Mouse (Mus musculus) macrophage (primary cell): ENCODE data around the gene Prrg4. TPM values are rescaled to one million over a fixed set of nuclear protein-coding genes. Genes with fewer than 3 reads are reported as not detected.
"Not testable (repeated sequence)": the region's sequence is repeated elsewhere in the genome, so short reads cannot be mapped to it uniquely, and the experiment has no call there.

Experiments
- H3K27ac ChIP-seq: fragments of 350-480 bp; formaldehyde crosslinking; 2 replicates; pipeline ENCODE4 v1.9.0; 2021
- H3K36me3 ChIP-seq: fragments of 350-480 bp; formaldehyde crosslinking; 2 replicates; pipeline ENCODE4 v1.9.0; 2021; ENCODE audit errors: inconsistent target
- H3K4me3 ChIP-seq: fragments of 350-480 bp; formaldehyde crosslinking; 2 replicates; pipeline ENCODE4 v1.9.0; 2021; ENCODE audit errors: inconsistent target
- H3K79me2 ChIP-seq: fragments of 350-480 bp; formaldehyde crosslinking; 2 replicates; pipeline ENCODE4 v1.9.0; 2021; ENCODE audit errors: inconsistent target
- WGBS: methylation state at CpG from one replicate; pipeline ENCODE4 v1.1.7; 2026; ENCODE audit warnings: inconsistent platforms; ENCODE audit not compliant: missing documents; 5-methylcytosine and 5-hydroxymethylcytosine counted together
- polyA plus RNA-seq: library from polyadenylated mRNA; stranded (reverse); fragments of 250-400 nt; gene quantifications from 3 replicates; pipeline ENCODE4 v1.2.4, GENCODE M21; 2018; ENCODE audit warnings: inconsistent platforms
- total RNA-seq, 78 experiments: library from RNA; depleted of rRNA; stranded (reverse); fragments of 250-400 nt; gene quantifications; 1 replicate in 9 of 78; 2 replicates in 24 of 78; 3 replicates in 43 of 78; 4 replicates in 2 of 78; pipeline ENCODE4 v1.2.4; 2018; ENCODE audit warnings: inconsistent platforms in 56 of 78

Gene Prrg4
- total RNA-seq (2018; cell fraction: chromatin; rRNA removed), result 1 to 10 TPM in 16 of 26 experiments, under 1 TPM in 10; 0.25 to 9.6 (median 1.4) TPM
- 1 to 10 TPM in 20 of 26 experiments, under 1 TPM in 6; 0.59 to 6.7 (median 1.4) TPM for total RNA-seq (2018; cell fraction: cytosol; rRNA removed)
- 1 to 10 TPM in 22 of 26 experiments, under 1 TPM in 4; 0.49 to 8.2 (median 1.7) TPM for total RNA-seq (2018; cell fraction: nucleus; rRNA removed)
- polyA plus RNA-seq, result 0.24 to 1.00 TPM (median 0.80 TPM) in 3 replicates

DNA sequence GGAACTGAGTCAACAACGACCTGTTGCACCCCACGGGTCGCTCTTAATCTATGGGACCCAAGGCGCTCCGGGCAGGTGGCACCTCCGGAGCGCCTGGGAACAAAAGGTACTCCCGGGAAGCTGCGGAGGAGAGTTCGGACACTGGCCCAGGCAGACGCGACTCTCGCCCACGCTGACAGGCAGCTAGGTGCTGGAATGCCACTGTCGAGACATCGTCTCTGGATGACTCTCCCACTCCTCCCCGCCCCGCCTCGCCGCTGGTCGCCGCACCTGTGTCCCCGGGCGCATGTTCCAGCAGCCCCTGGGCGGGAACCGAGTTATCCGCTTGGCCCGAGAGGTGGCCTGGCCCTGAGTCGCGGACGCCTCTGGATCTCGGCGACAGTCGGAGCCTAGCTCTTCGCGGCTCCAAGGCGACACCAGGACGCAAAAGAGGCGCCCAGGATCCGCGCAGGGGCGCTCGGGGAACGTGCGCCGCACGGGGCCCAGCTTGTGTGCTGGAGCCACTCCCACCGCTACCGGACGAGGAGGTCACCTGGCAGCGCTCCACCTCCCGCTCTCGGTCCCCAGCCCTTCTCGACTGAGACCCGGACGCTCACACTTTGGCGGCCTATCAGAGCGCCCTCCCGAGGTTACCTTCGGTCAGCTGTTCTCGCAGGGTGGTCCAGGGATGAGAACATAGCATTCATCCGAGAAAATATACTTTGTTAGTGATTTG, at the start of gene Prrg4:
TSS of gene Prrg4 (minus strand) at position 601 of the 715 bp plus-strand sequence.
- no peaks in the 10 kb centered on the region for H3K36me3 ChIP-seq
- H3K27ac ChIP-seq, result peak within 1 kb of the TSS; percentile 27; the same call in 1 of the 2 replicates
- WGBS, result under 1% methylated on average over 62 of the region's 62 CpGs

DNA sequence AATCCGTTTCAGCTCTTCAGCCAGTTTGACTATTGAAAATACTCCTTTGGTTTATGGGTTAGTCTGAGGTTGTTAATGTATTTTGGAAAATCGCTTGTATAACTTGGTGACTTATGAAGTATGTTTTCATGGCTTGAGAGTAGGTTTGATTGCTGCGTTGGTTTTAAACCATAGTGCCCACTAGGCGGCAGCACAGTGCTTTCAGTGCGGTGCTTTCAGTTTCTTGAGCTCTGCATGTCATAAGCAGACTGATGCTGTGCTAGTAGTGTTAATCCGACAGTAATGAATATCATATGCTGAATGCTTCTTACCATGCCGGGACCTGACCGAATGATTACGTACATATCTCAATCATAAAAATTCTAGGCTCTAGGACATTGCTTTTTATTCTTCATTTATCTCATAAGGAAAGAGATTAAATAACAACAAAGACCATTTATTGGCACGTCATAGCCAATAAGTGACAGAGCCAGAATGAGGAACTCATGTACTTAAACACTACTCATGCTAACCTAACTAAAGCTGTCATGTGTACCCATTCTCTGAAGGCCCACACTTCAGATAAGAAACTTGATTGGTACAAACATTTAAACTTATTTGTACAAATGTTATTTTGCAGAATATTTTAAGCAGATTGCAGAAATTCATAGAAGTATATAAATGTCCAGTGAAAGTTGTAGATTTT, 38.3 kb upstream of the Prrg4 start:
- WGBS, result 11% methylated on average over 10 of the region's 10 CpGs
- Histone ChIP-seq H3K27ac (no peak overlapping the region), H3K36me3 (no peaks in the 10 kb centered on the region), H3K4me3 (no peak overlapping the region), H3K79me2 (no peaks in the 10 kb centered on the region)

More for the DNA sequence above, at the start of gene Prrg4:
- H3K79me2 ChIP-seq, result no peaks in the 10 kb centered on the region
- peak within 1 kb of the TSS; percentile 45 for H3K4me3 ChIP-seq

DNA sequence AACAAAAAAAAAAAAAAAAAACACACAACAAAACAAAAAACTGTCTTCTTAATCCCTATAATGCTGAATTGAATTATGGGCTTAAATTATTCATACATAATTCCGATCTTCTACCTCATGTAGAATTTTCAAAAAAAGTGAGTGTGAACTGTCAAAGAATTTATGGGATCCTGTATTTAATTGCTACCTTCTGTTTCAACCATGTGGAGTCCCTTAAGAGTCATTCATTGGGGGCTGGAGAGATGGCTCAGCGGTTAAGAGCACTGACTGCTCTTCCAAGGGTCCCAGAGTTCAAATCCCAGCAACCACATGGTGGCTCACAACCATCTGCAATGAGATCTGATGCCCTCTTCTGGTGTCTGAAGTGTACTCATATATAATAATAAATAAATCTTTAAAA, 37.7 kb upstream of the Prrg4 start:
- H3K36me3 ChIP-seq, H3K4me3 ChIP-seq, H3K27ac ChIP-seq, H3K79me2 ChIP-seq: not testable (repeated sequence)
- WGBS, result 79% methylated on average over 2 of the region's 2 CpGs

DNA sequence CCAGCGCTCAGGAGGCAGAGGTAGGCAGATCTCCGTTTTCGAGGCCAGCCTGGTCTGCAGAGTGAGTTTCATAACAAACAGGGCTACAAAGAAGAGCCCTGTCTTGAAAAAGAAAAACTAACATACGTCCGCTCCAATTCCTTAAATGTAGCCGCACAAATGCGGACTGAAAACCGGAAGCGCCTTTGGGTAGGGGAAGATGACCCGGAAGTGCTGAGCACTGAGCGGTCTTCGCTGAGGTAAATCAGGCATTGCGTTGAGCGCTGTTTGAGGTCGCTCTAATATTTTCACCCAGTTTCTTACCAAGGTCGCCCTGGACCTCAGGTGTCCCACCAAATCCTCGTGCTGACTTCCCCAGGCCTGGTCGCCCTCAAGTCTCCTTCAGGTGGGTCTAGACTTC, 36.4 kb upstream of the Prrg4 start:
- WGBS, result 89% methylated on average over 18 of the region's 18 CpGs
- Histone ChIP-seq H3K4me3 (no peak overlapping the region), H3K27ac (no peak overlapping the region), H3K36me3 (no peaks in the 10 kb centered on the region), H3K79me2 (no peaks in the 10 kb centered on the region)

DNA sequence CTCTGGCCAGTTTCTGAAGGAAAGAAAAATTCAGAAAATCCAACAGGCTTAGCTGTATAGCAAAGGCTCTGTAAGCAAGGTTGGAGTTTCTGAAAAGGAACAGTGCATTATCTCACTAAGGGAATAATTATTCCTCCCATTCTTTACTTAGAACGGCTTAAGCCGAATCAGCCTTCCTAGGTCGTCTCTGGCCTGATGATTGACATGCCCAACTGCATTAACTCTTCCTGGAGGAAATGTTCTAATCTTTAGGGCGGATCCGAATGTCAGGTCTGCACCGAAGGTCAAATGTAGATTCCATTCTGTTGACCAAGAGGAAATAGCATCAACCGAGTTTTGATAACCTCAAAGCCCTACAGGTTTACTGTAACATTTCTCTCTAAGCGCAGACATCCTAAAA, 29.1 kb upstream of the Prrg4 start:
- Histone ChIP-seq H3K36me3 (no peaks in the 10 kb centered on the region), H3K27ac (no peak overlapping the region), H3K4me3 (no peak overlapping the region), H3K79me2 (no peaks in the 10 kb centered on the region)
- 89% methylated on average over 8 of the region's 8 CpGs for WGBS

DNA sequence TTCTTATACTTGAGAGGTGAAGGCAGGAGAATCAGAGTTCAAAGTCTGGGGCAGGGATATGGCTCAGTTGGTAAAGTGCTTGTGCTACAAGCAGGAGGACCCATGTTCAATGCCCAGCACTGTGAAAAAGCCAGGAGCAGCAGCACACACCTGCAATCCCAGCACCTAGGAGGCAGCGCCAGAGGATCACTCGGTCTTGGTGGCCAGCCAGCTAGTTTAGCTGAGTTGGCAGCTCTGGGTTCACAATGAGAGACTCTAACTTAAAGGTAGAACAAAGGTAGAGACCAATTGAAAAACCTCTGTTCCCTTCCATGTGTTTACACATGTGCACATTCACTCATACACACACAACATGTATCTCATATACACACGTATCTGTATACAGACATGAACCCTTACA, 19.4 kb upstream of the Prrg4 start:
- H3K79me2 ChIP-seq, result no peaks in the 10 kb centered on the region
- WGBS, result 100% methylated on average over 3 of the region's 3 CpGs
- no peak overlapping the region for H3K4me3 ChIP-seq
- no peak overlapping the region for H3K27ac ChIP-seq
- no peaks in the 10 kb centered on the region for H3K36me3 ChIP-seq

DNA sequence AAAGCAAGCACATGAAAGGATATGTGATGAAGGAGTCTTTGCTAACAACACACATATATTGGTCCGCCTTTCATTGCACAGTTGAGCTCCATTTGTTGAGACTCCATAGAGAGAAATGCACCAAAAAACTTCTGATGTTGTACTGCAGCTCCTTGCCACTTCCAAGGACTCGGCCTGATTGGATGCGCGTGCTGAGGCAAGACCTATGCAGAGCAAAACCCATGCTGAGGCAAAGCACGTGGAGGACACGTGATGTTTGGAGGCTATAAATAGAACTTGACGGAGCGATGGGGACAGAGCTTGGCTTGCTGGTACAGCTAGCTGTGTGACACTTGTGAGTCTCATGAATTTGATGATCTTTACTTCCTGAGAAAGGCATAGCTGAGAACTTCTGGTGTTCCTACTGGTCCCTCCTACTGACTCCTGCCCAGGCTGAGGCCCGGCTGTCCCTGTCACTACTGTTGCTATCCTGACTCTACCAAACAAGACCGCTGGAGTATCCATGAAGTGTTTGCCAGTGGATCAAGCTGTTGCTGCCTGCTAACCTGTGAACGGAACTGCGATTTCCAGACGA, 17.7 kb upstream of the Prrg4 start, which contains the start of gene Ccdc73:
TSS of gene Ccdc73 (plus strand) at position 524 of the 574 bp plus-strand sequence.
- Histone ChIP-seq H3K79me2 (no peaks in the 10 kb centered on the region), H3K36me3 (no peaks in the 10 kb centered on the region), H3K4me3 (no peak within 1 kb of the TSS), H3K27ac (no peak within 1 kb of the TSS)
- WGBS, result 92% methylated on average over 13 of the region's 13 CpGs

DNA sequence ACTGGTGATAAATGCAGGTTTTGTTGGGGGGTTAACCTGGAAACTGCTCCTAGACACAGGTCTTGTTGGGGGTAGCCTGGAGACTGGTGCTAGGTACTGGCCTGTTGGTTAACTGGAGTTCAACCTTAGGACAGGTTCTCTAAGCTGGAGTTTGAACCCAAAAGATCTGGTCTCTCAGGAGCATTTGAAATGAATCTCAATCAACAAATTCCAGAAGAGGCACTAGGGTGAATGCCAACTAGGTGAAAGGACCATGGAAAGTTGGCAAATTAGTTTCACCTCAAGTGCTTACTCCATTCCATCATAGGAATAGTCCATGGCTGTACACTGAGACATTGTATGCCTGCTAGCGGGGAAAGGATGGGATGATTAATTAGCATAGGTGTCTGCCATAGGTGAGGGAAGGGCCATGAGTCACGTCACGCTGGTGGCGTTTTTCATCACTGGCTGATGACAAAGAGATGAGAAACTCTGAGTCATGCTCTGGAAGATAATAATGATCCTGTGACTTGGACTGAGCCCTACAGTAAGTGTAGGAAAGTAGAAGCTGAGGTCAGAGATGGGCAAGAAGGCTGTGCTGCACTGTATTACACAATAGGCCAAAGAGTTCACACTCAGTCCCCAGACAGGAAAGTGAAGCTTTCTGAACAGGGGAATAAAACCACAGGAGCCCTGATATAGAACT, 14.6 kb upstream of the Prrg4 start:
- H3K36me3 ChIP-seq, result no peaks in the 10 kb centered on the region
- 31% methylated on average over 4 of the region's 4 CpGs for WGBS
- H3K4me3 ChIP-seq, result no peak overlapping the region
- H3K79me2 ChIP-seq, result no peaks in the 10 kb centered on the region
- H3K27ac ChIP-seq, result no peak overlapping the region

DNA sequence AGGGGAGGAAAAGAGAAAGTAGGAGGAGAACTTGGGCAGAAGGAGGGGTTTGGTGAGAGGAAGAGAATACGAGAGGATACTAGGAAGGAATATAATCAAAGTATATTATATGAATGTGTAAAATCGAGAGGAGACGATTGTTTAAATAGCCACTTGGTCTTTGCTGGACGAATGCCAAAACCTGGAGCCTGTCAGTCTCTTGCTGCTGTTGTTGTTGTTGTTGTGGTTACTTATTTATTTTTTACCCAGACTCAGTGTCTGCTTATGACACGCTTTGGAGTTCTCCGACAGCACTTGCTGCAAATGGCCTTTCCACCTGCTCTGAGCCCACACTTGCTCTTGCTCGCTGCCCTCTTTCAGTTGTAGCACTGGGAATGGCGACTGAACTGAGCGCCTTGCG, 10.8 kb upstream of the Prrg4 start:
- no peaks in the 10 kb centered on the region for H3K36me3 ChIP-seq
- no peaks in the 10 kb centered on the region for H3K79me2 ChIP-seq
- H3K27ac ChIP-seq, result no peak overlapping the region
- H3K4me3 ChIP-seq, result no peak overlapping the region
- WGBS, result 93% methylated on average over 10 of the region's 10 CpGs

DNA sequence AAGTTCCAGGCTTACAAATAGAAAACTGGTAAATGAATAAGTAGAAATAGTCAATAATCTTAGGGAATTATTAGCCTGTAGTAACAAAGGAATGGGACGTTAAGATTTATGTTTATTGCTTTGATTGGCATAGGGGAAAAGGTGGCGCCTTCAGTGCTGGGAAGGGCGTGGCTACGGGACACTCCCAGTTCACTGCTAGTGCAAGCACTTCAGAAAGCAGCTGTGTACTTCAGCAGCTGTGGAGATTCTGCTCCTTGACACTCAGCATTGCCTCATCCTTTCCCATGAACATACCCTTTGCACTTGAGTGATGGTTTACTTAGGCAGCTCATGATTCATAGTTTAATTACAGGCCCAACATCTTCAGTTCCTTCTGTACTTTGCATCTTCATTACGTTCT, 9.4 kb upstream of the Prrg4 start:
- no peaks in the 10 kb centered on the region for H3K79me2 ChIP-seq

DNA sequence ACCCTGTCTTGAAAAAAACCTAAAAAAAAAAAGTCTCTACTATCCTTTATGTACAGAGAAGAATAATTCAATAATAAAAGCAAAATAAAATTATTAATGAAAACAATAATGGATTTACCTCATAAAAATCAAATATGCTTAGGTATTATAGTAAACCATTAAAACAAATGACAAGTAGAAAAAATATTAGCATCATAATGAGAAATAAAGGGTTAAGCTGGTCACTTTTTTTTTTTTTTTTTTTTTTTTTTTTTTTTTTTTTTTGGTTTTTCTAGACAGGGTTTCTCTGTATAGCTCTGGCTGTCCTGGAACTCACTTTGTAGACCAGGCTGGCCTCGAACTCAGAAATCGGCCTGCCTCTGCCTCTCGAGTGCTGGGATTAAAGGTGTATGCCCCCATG, 8.4 kb upstream of the Prrg4 start:
- not testable (repeated sequence) for H3K36me3 ChIP-seq, H3K79me2 ChIP-seq, H3K27ac ChIP-seq, H3K4me3 ChIP-seq
- WGBS, result 95% methylated on average over 3 of the region's 3 CpGs

More for the DNA sequence above, 9.4 kb upstream of the Prrg4 start:
- Histone ChIP-seq H3K36me3 (no peaks in the 10 kb centered on the region), H3K27ac (no peak overlapping the region), H3K4me3 (no peak overlapping the region)
- WGBS, result 82% methylated on average over 5 of the region's 5 CpGs

DNA sequence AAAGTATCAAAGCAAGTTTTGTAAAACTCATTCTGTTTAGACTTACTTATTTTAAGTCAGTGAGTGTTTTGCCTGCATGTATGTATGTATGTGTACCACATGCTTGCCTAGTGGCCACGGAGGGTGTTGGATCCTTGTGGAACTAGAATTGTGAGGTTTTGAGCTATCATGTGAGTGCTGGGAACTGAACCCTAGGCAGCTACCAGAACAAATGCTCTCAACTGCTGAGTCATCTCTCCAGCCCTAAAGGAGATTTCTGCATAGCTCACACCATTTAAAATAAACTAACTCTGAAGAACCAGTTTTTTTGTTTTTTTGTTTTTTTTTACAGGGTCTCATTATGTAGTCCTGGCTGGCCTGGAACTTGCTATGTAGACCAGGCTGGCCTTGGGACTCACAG, 6.5 kb upstream of the Prrg4 start:
- no peaks in the 10 kb centered on the region for H3K79me2 ChIP-seq
- H3K4me3 ChIP-seq, result no peak overlapping the region
- H3K36me3 ChIP-seq, result no peaks in the 10 kb centered on the region
- WGBS, result 55% methylated on average over 1 of the region's 1 CpGs
- H3K27ac ChIP-seq, result no peak overlapping the region

DNA sequence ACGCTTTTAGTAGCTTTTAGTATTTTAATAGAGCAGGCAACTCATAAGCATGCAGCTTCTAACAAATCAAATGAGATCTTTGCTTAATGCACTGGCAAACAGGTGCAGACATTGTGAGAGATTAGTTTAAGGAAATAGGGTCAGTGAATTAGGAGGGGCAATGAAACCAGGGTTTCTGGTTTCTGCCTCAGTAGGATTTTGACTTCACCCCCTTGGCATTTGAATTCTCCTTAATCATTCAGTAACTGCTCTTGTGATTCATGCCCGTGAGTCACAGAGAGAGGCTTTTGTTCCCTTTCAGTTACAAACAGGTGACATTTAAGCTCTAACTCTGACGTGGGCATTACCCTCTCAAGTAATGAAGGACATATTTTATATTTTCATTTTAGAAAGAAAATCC, 6.1 kb upstream of the Prrg4 start:
- WGBS, result 78% methylated on average over 3 of the region's 3 CpGs
- H3K27ac ChIP-seq, result no peak overlapping the region
- no peaks in the 10 kb centered on the region for H3K79me2 ChIP-seq
- no peaks in the 10 kb centered on the region for H3K36me3 ChIP-seq
- H3K4me3 ChIP-seq, result no peak overlapping the region

DNA sequence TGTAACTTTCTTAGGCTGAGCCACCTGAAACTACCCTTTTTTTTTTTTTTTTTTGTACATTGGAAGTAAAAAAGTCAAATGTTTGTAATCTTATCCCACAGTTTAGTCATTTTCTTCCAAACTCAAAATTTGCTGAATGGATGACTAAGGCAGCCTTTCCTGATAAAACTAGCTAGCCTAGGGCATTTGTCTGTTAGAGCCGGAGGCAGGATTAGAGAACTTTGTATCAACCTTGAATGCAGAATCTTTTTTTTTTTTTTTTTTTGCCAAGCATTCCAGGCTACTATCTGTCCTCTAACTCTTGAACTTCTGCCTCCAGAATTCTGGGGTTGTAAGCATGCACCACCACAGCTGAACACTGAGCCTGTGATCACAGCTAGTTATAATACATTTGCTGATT, 5.2 kb upstream of the Prrg4 start:
- Histone ChIP-seq H3K36me3 (no peaks in the 10 kb centered on the region), H3K79me2 (no peaks in the 10 kb centered on the region), H3K4me3 (no peak overlapping the region), H3K27ac (no peak overlapping the region)
- 100% methylated on average over 1 of the region's 1 CpGs for WGBS
